Comparison of ENCODE assay signal across 27 mouse cellular contexts in genomic region chr12:116846220-116846619, GRCm38 (mm10).
A peak's percentile ranks its signal among the peaks of the same experiment; 100 is the strongest.
DNase-seq lines count a peak whose midpoint lies in the region; ATAC-seq lines count a peak whose summit lies in the region.
"Had no signal": no experiment of that assay in that cellular context is flagged by ENCODE, and none has a peak within 500 bp of the region (broad histone marks: within the 10 kb centered on the region; RNA-seq: fewer than 3 reads in every experiment).

No protein-coding gene starts in this region.

- no peaks in the 10 kb centered on the region for H3K9me3 ChIP-seq in midbrain, embryonic 10.5 days (replicated peaks)
- H3K9me3 ChIP-seq in midbrain, embryonic 14.5 days (ENCODE audit: control insufficient read depth, low read length) = no peaks in the 10 kb centered on the region
- no peaks in the 10 kb centered on the region for H3K9me3 ChIP-seq in midbrain, embryonic 15.5 days
- H3K9me3 ChIP-seq: embryonic facial prominence, embryonic 13.5 days; forebrain, embryonic 10.5 days; forebrain, embryonic 15.5 days; intestine, embryonic 15.5 days; liver, embryonic 15.5 days; stomach, embryonic 15.5 days had no signal

- H3K4me2 ChIP-seq in midbrain, embryonic 14.5 days (ENCODE audit: low read length) = no peak overlapping the region
- no peak overlapping the region for H3K4me2 ChIP-seq in midbrain, embryonic 15.5 days
- H3K4me2 ChIP-seq: embryonic facial prominence, embryonic 13.5 days; forebrain, embryonic 15.5 days; intestine, embryonic 15.5 days; liver, embryonic 15.5 days; stomach, embryonic 15.5 days had no signal

- peak; percentile 3 for DNase-seq in adrenal gland, postnatal 10 days
- no peak for DNase-seq in adrenal gland, adult (ENCODE audit: inconsistent age in 2 of 2, low spot score in 1 of 2)
- DNase-seq in midbrain, embryonic 10.5 days (ENCODE audit: low spot score) = no peak
- DNase-seq in midbrain, embryonic 14.5 days = no peak
- no peak for DNase-seq in layer of hippocampus, postnatal 36 days
- DNase-seq: adrenal gland, adult 8-10 months; cerebellum, adult 11-12 months; cerebellum, adult 9-11 months; heart, postnatal 14 days; kidney, adult 2 months; kidney, postnatal 10 days; layer of hippocampus, adult 9-11 months; liver; lung, postnatal 36 days; thymus, postnatal 14 days had no signal

- no peak overlapping the region for H3K9ac ChIP-seq in midbrain, embryonic 14.5 days (replicated peaks; ENCODE audit: low read length)
- no peak overlapping the region for H3K9ac ChIP-seq in midbrain, embryonic 15.5 days
- H3K9ac ChIP-seq: embryonic facial prominence, embryonic 13.5 days; forebrain, embryonic 15.5 days; intestine, embryonic 15.5 days; liver, embryonic 15.5 days; stomach, embryonic 15.5 days had no signal

- ATAC-seq in midbrain, embryonic 14.5 days (ENCODE audit: low FRiP score, low TSS enrichment) = no peak
- 0 out of 2 replicates have a peak, but pooled peaks have one; percentile 29 for ATAC-seq in midbrain, embryonic 15.5 days (replicated peaks)
- no peak for ATAC-seq in frontal cortex, adult (ENCODE audit: low TSS enrichment)
- ATAC-seq: activated CD4-positive, CD25-positive, alpha-beta regulatory T cell, adult 4 months; forebrain, embryonic 15.5 days; hindbrain, postnatal 0 days; intestine, embryonic 15.5 days; Patski had no signal

- peak overlapping the region; percentile 6; the same call in 1 of the 2 replicates for H3K27ac ChIP-seq in midbrain, embryonic 10.5 days (replicated peaks)
- no peak overlapping the region for H3K27ac ChIP-seq in midbrain, embryonic 14.5 days (replicated peaks; ENCODE audit: low read depth, low read length)
- no peak overlapping the region for H3K27ac ChIP-seq in midbrain, embryonic 15.5 days
- H3K27ac ChIP-seq: embryonic facial prominence, embryonic 13.5 days; forebrain, embryonic 10.5 days; forebrain, embryonic 15.5 days; hindbrain, postnatal 0 days; intestine, embryonic 15.5 days; liver, embryonic 15.5 days; stomach, embryonic 15.5 days had no signal

- no peaks in the 10 kb centered on the region for H3K36me3 ChIP-seq in midbrain, embryonic 10.5 days
- H3K36me3 ChIP-seq in midbrain, embryonic 14.5 days (ENCODE audit: control insufficient read depth, insufficient read depth, low read length) = no peaks in the 10 kb centered on the region
- H3K36me3 ChIP-seq in midbrain, embryonic 15.5 days (replicated peaks) = no peaks in the 10 kb centered on the region
- H3K36me3 ChIP-seq: embryonic facial prominence, embryonic 13.5 days; forebrain, embryonic 10.5 days; forebrain, embryonic 15.5 days; G1E; intestine, embryonic 15.5 days; liver, embryonic 15.5 days; stomach, embryonic 15.5 days had no signal

- no peak overlapping the region for H3K4me3 ChIP-seq in midbrain, embryonic 10.5 days
- H3K4me3 ChIP-seq in midbrain, embryonic 14.5 days (replicated peaks; ENCODE audit: low read depth, low read length) = no peak overlapping the region
- no peak overlapping the region for H3K4me3 ChIP-seq in midbrain, embryonic 15.5 days
- H3K4me3 ChIP-seq: embryonic facial prominence, embryonic 13.5 days; forebrain, embryonic 10.5 days; forebrain, embryonic 15.5 days; intestine, embryonic 15.5 days; liver, embryonic 15.5 days; stomach, embryonic 15.5 days had no signal

- no peaks in the 10 kb centered on the region for H3K27me3 ChIP-seq in midbrain, embryonic 10.5 days (ENCODE audit: low read depth, poor library complexity, severe bottlenecking)
- no peaks in the 10 kb centered on the region for H3K27me3 ChIP-seq in midbrain, embryonic 14.5 days (ENCODE audit: control insufficient read depth, insufficient read depth, low read length)
- no peaks in the 10 kb centered on the region for H3K27me3 ChIP-seq in midbrain, embryonic 15.5 days (replicated peaks)
- H3K27me3 ChIP-seq: embryonic facial prominence, embryonic 13.5 days; forebrain, embryonic 15.5 days; intestine, embryonic 15.5 days; liver, embryonic 15.5 days; Patski; stomach, embryonic 15.5 days had no signal

- peaks cover 11% of the 10 kb centered on the region for H3K4me1 ChIP-seq in midbrain, embryonic 10.5 days
- 0 out of 2 replicates have a peak, but pooled peaks cover 3% of the 10 kb centered on the region for H3K4me1 ChIP-seq in midbrain, embryonic 14.5 days (ENCODE audit: control insufficient read depth, insufficient read depth, low read length)
- peaks cover 8% of the 10 kb centered on the region; the same call in 1 of the 2 replicates for H3K4me1 ChIP-seq in midbrain, embryonic 15.5 days
- H3K4me1 ChIP-seq: embryonic facial prominence, embryonic 13.5 days; intestine, embryonic 15.5 days; liver, embryonic 15.5 days; stomach, embryonic 15.5 days had no signal
